Mouse (Mus musculus) ES-Bruce4 (cell line): ENCODE measurements around the gene Grik2. TPM values are rescaled to one million over a fixed set of nuclear protein-coding genes. Genes with fewer than 3 reads are reported as not detected.
A peak's percentile ranks its signal among the peaks of the same experiment; 100 is the strongest.
"Not testable (repeated sequence)": the region's sequence is repeated elsewhere in the genome, so short reads cannot be mapped to it uniquely, and the experiment has no call there.

Experiments used
- H3K27ac ChIP-seq: 2 replicates; pipeline ENCODE4 v1.5.1; 2012; ENCODE audit warnings: low read length, inconsistent platforms; ENCODE audit not compliant: insufficient read depth
- H3K27me3 ChIP-seq: 2 replicates; pipeline ENCODE4 v1.6.1; 2012; ENCODE audit warnings: mild to moderate bottlenecking, low read length, inconsistent platforms; ENCODE audit not compliant: control insufficient read depth, poor library complexity, insufficient read depth, severe bottlenecking
- H3K36me3 ChIP-seq: 2 replicates; pipeline ENCODE4 v1.6.1; 2012; ENCODE audit warnings: inconsistent platforms, mild to moderate bottlenecking, low read length, moderate library complexity; ENCODE audit not compliant: control insufficient read depth, poor library complexity, insufficient read depth, severe bottlenecking
- H3K4me1 ChIP-seq: one replicate; pipeline ENCODE4 v1.8.1; 2011; ENCODE audit warnings: low read length; ENCODE audit not compliant: control insufficient read depth, insufficient read depth
- H3K4me3 ChIP-seq: 2 replicates; pipeline ENCODE4 v1.5.1; 2011; ENCODE audit warnings: low read depth, mild to moderate bottlenecking, low read length
- H3K9ac ChIP-seq: 2 replicates; pipeline ENCODE4 v1.6.1; 2012; ENCODE audit warnings: low read depth, mild to moderate bottlenecking, inconsistent platforms; ENCODE audit not compliant: poor library complexity, severe bottlenecking
- H3K9me3 ChIP-seq: replicated peaks from 2 replicates; pipeline ENCODE4 v1.6.1; 2012; ENCODE audit warnings: mild to moderate bottlenecking, low read length, inconsistent platforms; ENCODE audit not compliant: control insufficient read depth, poor library complexity, insufficient read depth, severe bottlenecking
- CTCF ChIP-seq: IDR thresholded peaks from one replicate; pipeline ENCODE4 v1.8.1; 2011; ENCODE audit warnings: low read depth, low read length
- EP300 ChIP-seq: IDR thresholded peaks from 2 replicates; pipeline ENCODE4 v1.6.1; 2011; ENCODE audit warnings: low read depth, low read length; ENCODE audit not compliant: insufficient read depth
- POLR2A ChIP-seq: IDR thresholded peaks from one replicate; pipeline ENCODE4 v1.8.1; 2011; ENCODE audit warnings: low read length; ENCODE audit not compliant: insufficient read depth
- polyA plus RNA-seq: library from polyadenylated mRNA; stranded (reverse); fragments of >200 nt; gene quantifications from 2 replicates; pipeline ENCODE4 v1.2.4, GENCODE M21; 2011; ENCODE audit warnings: low read depth; ENCODE audit not compliant: missing spikeins, insufficient read depth, insufficient read length

The Grik2 gene
- polyA plus RNA-seq, 1 experiment, result not detected

GRCm38 (mm10) chr10:49456791-49457190 lies 331.8 kb downstream of the Grik2 start:
- Histone ChIP-seq H3K9ac (no peak overlapping the region), H3K27ac (no peak overlapping the region), H3K4me1 (no peaks in the 10 kb centered on the region), H3K36me3 (no peaks in the 10 kb centered on the region), H3K9me3 (no peaks in the 10 kb centered on the region), H3K27me3 (no peaks in the 10 kb centered on the region), H3K4me3 (no peak overlapping the region)
- TF ChIP-seq CTCF (no peak), POLR2A (no peak), EP300 (no peak)

- H3K36me3 ChIP-seq, result no peaks in the 10 kb centered on the region
- no peak for TF ChIP-seq CTCF
- TF ChIP-seq POLR2A, result no peak
- TF ChIP-seq EP300, result no peak
- H3K27me3 ChIP-seq, result no peaks in the 10 kb centered on the region
- H3K4me3 ChIP-seq, result no peak overlapping the region
- H3K4me1 ChIP-seq, result no peaks in the 10 kb centered on the region
- H3K27ac ChIP-seq, result no peak overlapping the region
- H3K9me3 ChIP-seq, result no peaks in the 10 kb centered on the region
- no peak overlapping the region for H3K9ac ChIP-seq
Measured at GRCm38 (mm10) chr10:49453535-49453934, 335.0 kb downstream of the Grik2 start.

DNA sequence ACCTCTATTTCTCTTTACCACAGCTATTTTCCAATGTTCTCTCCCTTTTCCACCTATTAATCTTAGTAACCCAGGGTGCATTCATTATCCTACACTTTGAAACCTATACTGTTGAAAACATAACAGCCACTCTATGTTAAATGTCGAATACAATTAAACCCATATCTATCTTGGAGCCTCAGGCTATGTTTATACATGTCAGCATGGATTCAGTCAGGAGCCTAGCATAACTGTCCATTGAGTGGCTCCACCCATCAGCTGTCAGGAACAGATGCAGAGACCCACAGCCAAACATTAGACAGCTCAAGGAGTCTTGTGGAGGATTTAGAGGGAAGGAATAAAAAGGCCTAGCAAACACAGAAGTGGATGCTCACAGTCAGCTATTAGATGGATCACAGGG lies 347.2 kb downstream of the Grik2 start:
- H3K36me3 ChIP-seq, result no peaks in the 10 kb centered on the region
- TF ChIP-seq POLR2A, result no peak
- TF ChIP-seq CTCF, result no peak
- no peak for TF ChIP-seq EP300
- no peaks in the 10 kb centered on the region for H3K27me3 ChIP-seq
- no peaks in the 10 kb centered on the region for H3K9me3 ChIP-seq
- H3K4me1 ChIP-seq, result no peaks in the 10 kb centered on the region
- no peak overlapping the region for H3K27ac ChIP-seq
- no peak overlapping the region for H3K9ac ChIP-seq
- H3K4me3 ChIP-seq, result no peak overlapping the region

DNA sequence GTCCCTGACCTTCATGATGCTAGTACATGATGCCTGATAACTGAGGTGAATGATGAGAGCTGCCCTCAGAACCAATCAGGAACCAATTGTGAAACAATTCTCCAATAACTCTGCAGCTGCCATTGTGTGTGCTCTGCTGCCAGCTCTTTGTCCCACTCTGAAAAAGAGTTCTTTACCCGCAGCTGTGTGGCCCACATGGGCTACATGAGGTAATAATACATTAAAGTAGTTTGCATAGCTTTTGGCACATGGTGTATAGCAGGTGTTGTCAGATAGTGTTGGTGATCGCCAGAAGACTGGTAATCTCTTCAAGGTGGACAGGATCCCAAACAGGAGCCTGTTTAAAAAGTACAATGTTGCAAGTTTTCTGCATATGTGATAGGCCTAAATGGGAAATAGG lies 351.5 kb downstream of the Grik2 start:
- Histone ChIP-seq H3K27me3 (no peaks in the 10 kb centered on the region), H3K36me3 (no peaks in the 10 kb centered on the region), H3K4me3 (no peak overlapping the region), H3K27ac (no peak overlapping the region), H3K4me1 (no peaks in the 10 kb centered on the region), H3K9ac (no peak overlapping the region), H3K9me3 (no peaks in the 10 kb centered on the region)
- TF ChIP-seq POLR2A, result no peak
- TF ChIP-seq EP300, result no peak
- TF ChIP-seq CTCF, result no peak

DNA sequence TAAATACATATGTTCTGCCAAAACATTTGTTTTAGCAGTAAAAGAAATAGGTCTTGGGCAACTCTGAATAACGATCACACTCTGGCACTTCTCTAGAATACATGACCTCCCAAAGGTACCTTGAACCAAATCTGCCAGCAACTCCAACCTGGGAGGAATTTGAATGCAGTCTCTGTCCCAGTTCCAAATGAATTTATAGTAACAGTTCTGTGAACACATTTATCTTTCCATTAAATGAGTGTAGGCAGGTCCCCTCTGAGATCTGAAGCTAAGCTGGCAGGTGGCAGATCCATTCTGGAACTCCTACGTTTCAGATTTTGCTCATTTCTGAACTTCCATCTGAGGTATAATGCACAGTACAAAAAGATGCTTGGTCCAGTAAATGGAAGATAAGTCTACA lies 352.3 kb downstream of the Grik2 start:
- TF ChIP-seq POLR2A (no peak), EP300 (no peak), CTCF (no peak)
- Histone ChIP-seq H3K27ac (no peak overlapping the region), H3K9me3 (no peaks in the 10 kb centered on the region), H3K9ac (no peak overlapping the region), H3K4me1 (no peaks in the 10 kb centered on the region), H3K36me3 (no peaks in the 10 kb centered on the region), H3K27me3 (no peaks in the 10 kb centered on the region), H3K4me3 (no peak overlapping the region)

- TF ChIP-seq POLR2A (no peak), EP300 (no peak), CTCF (no peak)
- H3K27me3 ChIP-seq, result no peaks in the 10 kb centered on the region
- H3K4me1 ChIP-seq, result no peaks in the 10 kb centered on the region
- H3K9ac ChIP-seq, result no peak overlapping the region
- no peaks in the 10 kb centered on the region for H3K36me3 ChIP-seq
- H3K4me3 ChIP-seq, result no peak overlapping the region
- no peak overlapping the region for H3K27ac ChIP-seq
- H3K9me3 ChIP-seq, result no peaks in the 10 kb centered on the region
Measured at GRCm38 (mm10) chr10:49432825-49433224, 355.7 kb downstream of the Grik2 start.

DNA sequence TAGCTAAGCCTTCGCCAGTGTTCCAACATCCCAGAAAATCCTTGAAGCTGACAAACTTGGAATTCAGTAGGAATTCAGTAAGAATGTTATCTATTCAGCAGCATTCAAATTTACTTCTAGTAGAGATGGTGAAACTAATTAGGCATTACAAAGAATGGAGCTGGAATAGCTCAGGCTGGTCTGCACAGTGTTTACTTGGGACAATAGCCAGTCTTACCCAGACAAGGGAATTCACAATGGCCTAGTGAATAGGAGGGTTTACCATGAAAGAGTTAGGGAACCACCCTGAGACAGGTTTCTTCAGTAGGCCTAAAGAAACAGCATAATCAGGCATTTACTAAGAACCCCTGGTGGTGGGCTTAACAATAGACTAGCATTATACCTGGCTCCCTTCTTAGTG lies 371.4 kb downstream of the Grik2 start:
- not testable (repeated sequence) for H3K27me3 ChIP-seq, H3K4me3 ChIP-seq, H3K4me1 ChIP-seq, H3K36me3 ChIP-seq, H3K27ac ChIP-seq, H3K9ac ChIP-seq, H3K9me3 ChIP-seq
- TF ChIP-seq EP300, result 0 out of 2 replicates have a peak, but pooled peaks have one; percentile 25
